Mouse (Mus musculus): ENCODE measurements at regions not wholly inside any gene's neighbourhood (a gene's known extent, or its start where the extent isn't known, plus 50 kb on each side); places are given as distances from the start of the nearest gene placed in this dataset.

GRCm38 (mm10) chr13:115513914-115514313 is 412.1 kb upstream of the Itga1 start:
- no peak overlapping the region for H3K4me3 ChIP-seq
- no peak overlapping the region for H3K4me2 ChIP-seq
- H3K27me3 ChIP-seq: no peaks in the 10 kb centered on the region
- H3K27ac ChIP-seq (replicated peaks): no peak overlapping the region
- no peak for ATAC-seq (ENCODE audit: low read depth)
- no peak overlapping the region for H3K9ac ChIP-seq
- WGBS: 54% methylated on average over 8 of the region's 8 CpGs
- 0 out of 2 replicates have a peak, but pooled peaks cover under 1% of the 10 kb centered on the region for H3K4me1 ChIP-seq (replicated peaks)
- no peaks in the 10 kb centered on the region for H3K9me3 ChIP-seq
- no peaks in the 10 kb centered on the region for H3K36me3 ChIP-seq

GRCm38 (mm10) chr13:115512214-115512613 is 410.4 kb upstream of the Itga1 start:
- Histone ChIP-seq H3K4me2 (no peak overlapping the region), H3K27me3 (no peaks in the 10 kb centered on the region), H3K4me1 (replicated peaks) (peaks cover 6% of the 10 kb centered on the region; the same call in 1 of the 2 replicates), H3K27ac (replicated peaks) (no peak overlapping the region), H3K36me3 (no peaks in the 10 kb centered on the region), H3K9me3 (no peaks in the 10 kb centered on the region), H3K4me3 (no peak overlapping the region), H3K9ac (no peak overlapping the region)
- no peak for ATAC-seq (ENCODE audit: low read depth)

- H3K4me1 ChIP-seq (replicated peaks): peaks cover 6% of the 10 kb centered on the region; the same call in 1 of the 2 replicates
- H3K36me3 ChIP-seq: no peaks in the 10 kb centered on the region
- H3K27ac ChIP-seq (replicated peaks): no peak overlapping the region
- H3K4me3 ChIP-seq: no peak overlapping the region
- 28% methylated on average over 3 of the region's 3 CpGs for WGBS
- no peaks in the 10 kb centered on the region for H3K27me3 ChIP-seq
- no peak overlapping the region for H3K9ac ChIP-seq
- ATAC-seq (ENCODE audit: low read depth): peak; percentile 84
- H3K4me2 ChIP-seq: no peak overlapping the region
- peaks cover 5% of the 10 kb centered on the region for H3K9me3 ChIP-seq
Observed at GRCm38 (mm10) chr13:115508646-115509045, 406.9 kb upstream of the Itga1 start.

- Histone ChIP-seq H3K4me1 (replicated peaks) (0 out of 2 replicates have a peak, but pooled peaks cover 3% of the 10 kb centered on the region), H3K27ac (replicated peaks) (no peak overlapping the region), H3K4me3 (no peak overlapping the region), H3K27me3 (peaks cover 3% of the 10 kb centered on the region; the same call in 1 of the 2 replicates), H3K4me2 (no peak overlapping the region), H3K9ac (no peak overlapping the region), H3K36me3 (no peaks in the 10 kb centered on the region), H3K9me3 (no peaks in the 10 kb centered on the region)
- ATAC-seq (ENCODE audit: low read depth): no peak
- WGBS: 14% methylated on average over 4 of the region's 4 CpGs
Observed at GRCm38 (mm10) chr13:115494399-115494798, 392.6 kb upstream of the Itga1 start.

- Histone ChIP-seq H3K4me2 (no peak overlapping the region), H3K27me3 (no peaks in the 10 kb centered on the region), H3K27ac (replicated peaks) (no peak overlapping the region), H3K4me3 (no peak overlapping the region), H3K4me1 (replicated peaks) (no peaks in the 10 kb centered on the region), H3K9ac (no peak overlapping the region), H3K36me3 (no peaks in the 10 kb centered on the region), H3K9me3 (no peaks in the 10 kb centered on the region)
- 45% methylated on average over 2 of the region's 2 CpGs for WGBS
- no peak for ATAC-seq (ENCODE audit: low read depth)
Observed at GRCm38 (mm10) chr13:115475861-115476260, 374.1 kb upstream of the Itga1 start.

- H3K27ac ChIP-seq (replicated peaks): no peak overlapping the region
- no peaks in the 10 kb centered on the region for H3K4me1 ChIP-seq (replicated peaks)
- H3K9me3 ChIP-seq: no peaks in the 10 kb centered on the region
- no peak overlapping the region for H3K4me3 ChIP-seq
- H3K27me3 ChIP-seq: no peaks in the 10 kb centered on the region
- no peak overlapping the region for H3K9ac ChIP-seq
- H3K4me2 ChIP-seq: no peak overlapping the region
- no peaks in the 10 kb centered on the region for H3K36me3 ChIP-seq
- no peak for ATAC-seq (ENCODE audit: low read depth)
- 85% methylated on average over 6 of the region's 6 CpGs for WGBS
Observed at GRCm38 (mm10) chr13:115465689-115466088, 363.9 kb upstream of the Itga1 start.

GRCm38 (mm10) chr13:115451244-115451643 is 349.5 kb upstream of the Itga1 start:
- Histone ChIP-seq H3K27me3 (no peaks in the 10 kb centered on the region), H3K4me2 (no peak overlapping the region), H3K9ac (no peak overlapping the region), H3K4me3 (no peak overlapping the region), H3K36me3 (no peaks in the 10 kb centered on the region), H3K27ac (replicated peaks) (no peak overlapping the region), H3K4me1 (replicated peaks) (no peaks in the 10 kb centered on the region), H3K9me3 (no peaks in the 10 kb centered on the region)
- ATAC-seq (ENCODE audit: low read depth): no peak
- 19% methylated on average over 1 of the region's 1 CpGs for WGBS

- no peaks in the 10 kb centered on the region for H3K27me3 ChIP-seq
- H3K9me3 ChIP-seq: no peaks in the 10 kb centered on the region
- WGBS: 57% methylated on average over 12 of the region's 12 CpGs
- ATAC-seq (ENCODE audit: low read depth): no peak
- no peaks in the 10 kb centered on the region for H3K4me1 ChIP-seq (replicated peaks)
- H3K36me3 ChIP-seq: no peaks in the 10 kb centered on the region
- H3K9ac ChIP-seq: no peak overlapping the region
- no peak overlapping the region for H3K4me3 ChIP-seq
- H3K27ac ChIP-seq (replicated peaks): no peak overlapping the region
- no peak overlapping the region for H3K4me2 ChIP-seq
Observed at GRCm38 (mm10) chr13:115427091-115428033, 325.6 kb upstream of the Itga1 start.

- H3K9ac ChIP-seq: no peak overlapping the region
- H3K27me3 ChIP-seq: no peaks in the 10 kb centered on the region
- H3K4me1 ChIP-seq (replicated peaks): no peaks in the 10 kb centered on the region
- 75% methylated on average over 8 of the region's 8 CpGs for WGBS
- no peak overlapping the region for H3K4me2 ChIP-seq
- H3K36me3 ChIP-seq: no peaks in the 10 kb centered on the region
- no peak overlapping the region for H3K27ac ChIP-seq (replicated peaks)
- no peak for ATAC-seq (ENCODE audit: low read depth)
- H3K9me3 ChIP-seq: no peaks in the 10 kb centered on the region
- H3K4me3 ChIP-seq: no peak overlapping the region
Observed at GRCm38 (mm10) chr13:115425610-115426562, 324.1 kb upstream of the Itga1 start.

- H3K4me2 ChIP-seq: no peak overlapping the region
- no peak overlapping the region for H3K9ac ChIP-seq
- H3K27ac ChIP-seq (replicated peaks): no peak overlapping the region
- no peak overlapping the region for H3K4me3 ChIP-seq
- H3K4me1 ChIP-seq (replicated peaks): no peaks in the 10 kb centered on the region
- H3K27me3 ChIP-seq: no peaks in the 10 kb centered on the region
- no peaks in the 10 kb centered on the region for H3K9me3 ChIP-seq
- no peak for ATAC-seq (ENCODE audit: low read depth)
- WGBS: 79% methylated on average over 3 of the region's 3 CpGs
- no peaks in the 10 kb centered on the region for H3K36me3 ChIP-seq
Observed at GRCm38 (mm10) chr13:115423761-115424160, 322.0 kb upstream of the Itga1 start.

GRCm38 (mm10) chr13:115421483-115421882 is 319.7 kb upstream of the Itga1 start:
- Histone ChIP-seq H3K4me2 (no peak overlapping the region), H3K4me1 (replicated peaks) (no peaks in the 10 kb centered on the region), H3K9ac (no peak overlapping the region), H3K36me3 (no peaks in the 10 kb centered on the region), H3K9me3 (no peaks in the 10 kb centered on the region), H3K4me3 (no peak overlapping the region), H3K27ac (replicated peaks) (no peak overlapping the region), H3K27me3 (no peaks in the 10 kb centered on the region)
- ATAC-seq (ENCODE audit: low read depth): no peak
- 7% methylated on average over 1 of the region's 1 CpGs for whole genome bisulfite sequencing

GRCm38 (mm10) chr13:115417829-115418228 is 316.1 kb upstream of the Itga1 start:
- WGBS: 65% methylated on average over 4 of the region's 4 CpGs

More at GRCm38 (mm10) chr13:115417829-115418228, 316.1 kb upstream of the Itga1 start:
- Histone ChIP-seq H3K4me2 (no peak overlapping the region), H3K9me3 (no peaks in the 10 kb centered on the region), H3K9ac (no peak overlapping the region), H3K27me3 (no peaks in the 10 kb centered on the region), H3K36me3 (no peaks in the 10 kb centered on the region), H3K4me3 (no peak overlapping the region), H3K4me1 (replicated peaks) (no peaks in the 10 kb centered on the region; the same call in 1 of the 2 replicates), H3K27ac (replicated peaks) (no peak overlapping the region)
- ATAC-seq (ENCODE audit: low read depth): no peak

All from neural tube, embryonic 13.5 days (tissue).